Mouse (Mus musculus): ENCODE results near the gene Slfn3. TPM values are rescaled to one million over a fixed set of nuclear protein-coding genes. Genes with fewer than 3 reads are reported as not detected.
A peak's percentile ranks its signal among the peaks of the same experiment; 100 is the strongest.
"Not testable (repeated sequence)": the region's sequence is repeated elsewhere in the genome, so short reads cannot be mapped to it uniquely, and the experiment has no call there.

The Slfn3 gene
- total RNA-seq (2021) = under 1 TPM; 0.26 to 0.32 TPM
- long read RNA-seq, experiment 1 = 0 reads
- long read RNA-seq, experiment 2 = 0 reads

DNA sequence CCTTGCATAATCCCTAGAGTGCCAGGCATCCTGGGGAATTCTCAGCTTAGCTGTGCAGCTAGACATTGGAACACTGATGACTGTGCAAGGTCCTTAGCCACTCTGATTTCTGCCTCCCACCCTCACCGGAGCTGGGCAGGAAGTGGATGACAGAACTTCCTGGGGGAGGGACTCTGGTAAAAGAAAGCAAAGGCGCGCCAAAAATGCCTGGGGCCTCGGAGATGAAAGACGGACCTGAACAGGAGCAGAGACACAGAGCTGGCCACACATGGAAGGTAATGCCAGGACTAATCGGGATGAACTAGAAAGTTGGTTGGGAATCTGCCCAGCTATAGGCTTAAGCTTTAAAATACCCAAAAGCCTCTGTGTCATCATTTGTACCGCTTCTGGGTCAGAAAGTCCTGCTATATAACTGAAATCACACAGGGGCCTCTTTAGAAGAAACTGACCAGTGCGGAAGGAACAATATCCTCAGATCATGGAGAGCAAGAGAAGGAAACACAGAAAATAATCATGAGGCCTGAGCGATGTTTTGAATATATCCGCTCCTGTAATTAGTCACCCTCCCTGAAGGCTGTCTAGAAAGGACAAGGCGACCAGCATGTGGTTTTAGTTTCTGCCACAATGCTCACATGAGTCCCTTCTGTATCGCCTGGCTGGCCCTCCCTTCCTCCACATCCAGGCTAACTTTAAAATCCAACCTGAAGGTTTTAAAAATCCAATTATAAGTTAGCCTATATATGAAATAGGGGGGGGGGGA, at the start of gene Slfn3:
Gene Slfn3 (plus strand): TSS at position 197 of the 760 bp plus-strand sequence.
- DNase-seq (ENCODE audit: low spot score in 2 of 2) = no peak

GRCm38 (mm10) chr11:83148939-83149338, 42.2 kb upstream of the Slfn3 start:
- DNase-seq (ENCODE audit: low spot score in 2 of 2) = not testable (repeated sequence)

GRCm38 (mm10) chr11:83174948-83175539, 16.1 kb upstream of the Slfn3 start, which contains the start of gene Slfn4:
TSS of gene Slfn4 (plus strand) at chr11:83175186.
- DNase-seq (ENCODE audit: low spot score in 2 of 2) = no peak

- DNase-seq (ENCODE audit: low spot score in 2 of 2) = peak in 1 of 2 experiments; percentile 20
Measured at GRCm38 (mm10) chr11:83192001-83192400, 871 bp downstream of the Slfn3 start.

GRCm38 (mm10) chr11:83205002-83205401, 13.9 kb downstream of the Slfn3 start:
- DNase-seq (ENCODE audit: low spot score in 2 of 2) = no peak

DNA sequence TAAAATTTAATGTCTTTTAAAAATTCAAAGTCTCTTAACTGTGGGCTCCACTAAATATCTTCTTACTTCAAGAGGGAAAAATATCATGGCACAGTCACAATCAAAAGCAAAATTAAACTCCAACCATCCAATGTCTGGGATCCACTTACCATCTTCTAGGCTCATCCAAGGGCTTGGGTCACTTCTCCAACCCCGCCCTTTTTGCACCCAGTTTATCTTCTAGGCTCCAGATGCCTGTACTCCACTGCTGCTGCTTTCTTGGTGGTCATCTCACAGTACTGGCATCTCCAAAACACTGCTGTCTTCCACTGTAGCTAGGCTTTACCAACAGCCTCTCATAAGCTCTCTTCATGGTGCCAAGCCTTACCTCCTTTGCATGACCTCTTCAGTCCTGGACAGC, 25.0 kb downstream of the Slfn3 start:
- no peak for DNase-seq (ENCODE audit: low spot score in 2 of 2)

DNA sequence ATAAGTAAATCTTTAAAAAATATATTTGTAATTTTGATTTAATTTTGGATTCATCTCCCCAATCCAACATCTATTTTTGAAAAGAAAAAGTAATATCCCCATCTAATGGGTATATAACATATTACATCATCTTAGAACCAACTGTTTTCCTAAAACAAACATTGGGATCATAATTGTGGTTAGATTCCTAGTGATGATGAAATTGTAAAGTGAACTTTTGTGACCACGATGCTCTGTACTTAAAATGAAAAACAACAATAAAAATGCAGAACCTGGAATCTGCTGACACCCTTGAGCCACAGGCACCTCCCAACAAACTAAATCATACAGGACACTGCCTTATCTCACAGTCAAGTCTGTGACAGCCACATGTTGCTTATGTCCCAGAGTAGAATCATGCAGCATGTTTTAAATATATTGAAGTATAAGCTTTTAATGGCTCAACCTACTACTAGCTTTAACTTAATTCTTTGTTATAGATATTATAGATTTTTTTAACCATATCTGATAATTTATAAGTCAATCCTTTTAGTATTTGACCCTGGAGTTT, 30.3 kb downstream of the Slfn3 start:
- no peak for DNase-seq (ENCODE audit: low spot score in 2 of 2)

GRCm38 (mm10) chr11:83223367-83223766, 32.2 kb downstream of the Slfn3 start:
- DNase-seq (ENCODE audit: low spot score in 2 of 2) = no peak

DNA sequence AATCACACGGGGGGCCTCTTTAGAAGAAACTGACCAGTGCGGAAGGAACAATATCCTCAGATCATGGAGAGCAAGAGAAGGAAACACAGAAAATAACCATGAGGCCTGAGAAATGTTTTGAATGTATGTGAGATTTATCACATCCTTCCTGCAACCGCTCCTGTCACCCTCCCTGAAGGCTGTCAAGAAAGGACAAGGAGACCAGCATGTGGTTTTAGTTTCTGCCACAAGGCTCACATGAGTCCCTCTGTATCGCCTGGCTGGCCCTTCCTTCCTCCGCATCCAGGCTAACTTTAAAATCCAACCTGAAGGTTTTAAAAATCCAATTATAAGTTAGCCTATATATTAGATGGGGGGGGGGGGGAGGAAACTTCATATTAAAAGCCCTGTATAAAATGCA, 32.7 kb downstream of the Slfn3 start:
- DNase-seq (ENCODE audit: low spot score in 2 of 2) = not testable (repeated sequence)

GRCm38 (mm10) chr11:83224217-83224616, 33.1 kb downstream of the Slfn3 start:
- no peak for DNase-seq (ENCODE audit: low spot score in 2 of 2)

GRCm38 (mm10) chr11:83224750-83225149, 33.6 kb downstream of the Slfn3 start:
- DNase-seq (ENCODE audit: low spot score in 2 of 2) = no peak

- no peak for DNase-seq (ENCODE audit: low spot score in 2 of 2)
Measured at GRCm38 (mm10) chr11:83225371-83225960, 34.3 kb downstream of the Slfn3 start.

- DNase-seq (ENCODE audit: low spot score in 2 of 2) = no peak
Measured at GRCm38 (mm10) chr11:83227926-83228723, 37.0 kb downstream of the Slfn3 start.

DNA sequence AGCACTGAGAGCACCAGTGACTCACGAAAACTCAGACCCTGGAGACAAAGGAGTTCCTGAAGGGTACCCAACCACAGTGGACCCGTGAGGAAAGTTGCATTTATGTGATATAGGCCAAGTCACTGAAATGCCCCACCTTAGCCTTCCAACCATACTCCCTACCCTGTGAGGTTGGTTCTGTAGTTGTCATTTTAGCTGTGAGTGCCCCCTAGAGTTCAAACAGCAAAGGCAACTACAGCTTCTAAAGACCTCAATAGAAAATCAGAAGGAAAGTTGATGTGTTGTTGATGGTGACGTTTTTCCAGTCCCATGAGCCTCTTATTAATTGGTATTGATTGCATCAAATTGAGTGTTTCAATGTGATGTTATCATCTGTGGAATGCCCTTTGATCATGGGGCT, 39.8 kb downstream of the Slfn3 start:
- DNase-seq (ENCODE audit: low spot score in 2 of 2) = no peak

DNA sequence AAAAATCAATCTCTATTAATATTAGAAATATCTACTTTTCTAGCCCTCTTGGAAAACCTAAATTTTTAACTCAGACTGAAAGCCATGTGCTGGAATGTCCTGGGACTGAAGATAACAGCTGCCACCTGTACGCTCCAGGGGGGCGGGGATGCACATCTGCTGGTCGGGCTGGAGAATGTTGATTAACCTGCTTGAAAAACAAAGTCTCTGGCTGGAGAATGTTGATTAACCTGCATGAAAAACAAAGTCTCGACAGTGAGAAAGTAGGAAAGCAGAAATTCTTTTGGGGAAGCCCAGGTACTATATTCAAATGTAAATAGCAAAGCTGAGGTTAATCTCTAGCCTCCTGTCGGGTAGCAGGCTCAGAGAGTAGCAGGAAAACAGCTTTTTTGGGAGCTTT, 42.5 kb downstream of the Slfn3 start:
- DNase-seq (ENCODE audit: low spot score in 2 of 2) = not testable (repeated sequence)

GRCm38 (mm10) chr11:83237390-83237789, 46.3 kb downstream of the Slfn3 start:
- not testable (repeated sequence) for DNase-seq (ENCODE audit: low spot score in 2 of 2)

- no peak for DNase-seq (ENCODE audit: low spot score in 2 of 2)
Measured at GRCm38 (mm10) chr11:83238389-83238788, 47.3 kb downstream of the Slfn3 start.

- DNase-seq (ENCODE audit: low spot score in 2 of 2) = no peak
Measured at GRCm38 (mm10) chr11:83239811-83240210, 48.7 kb downstream of the Slfn3 start.

DNA sequence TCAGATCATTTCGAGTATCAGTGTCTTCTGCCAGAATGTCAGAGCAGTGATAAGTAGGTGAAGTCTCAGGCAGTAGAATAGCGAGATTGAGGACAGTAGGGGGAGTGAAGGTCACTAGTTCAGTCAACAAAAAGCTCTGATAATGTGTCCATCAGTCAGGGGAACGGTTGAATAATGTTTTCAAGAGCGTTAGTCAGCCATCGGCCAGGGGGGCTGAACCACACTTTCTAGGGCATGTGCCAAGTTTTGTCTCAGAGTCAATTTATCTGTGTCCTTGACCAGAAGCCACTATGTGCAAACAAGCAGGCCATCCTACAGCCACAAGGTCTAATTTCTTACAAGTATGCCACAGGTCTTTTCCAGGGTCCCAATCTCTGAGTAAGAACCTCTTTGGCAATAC, 66.1 kb downstream of the Slfn3 start:
- not testable (repeated sequence) for DNase-seq (ENCODE audit: low spot score in 2 of 2)

DNA sequence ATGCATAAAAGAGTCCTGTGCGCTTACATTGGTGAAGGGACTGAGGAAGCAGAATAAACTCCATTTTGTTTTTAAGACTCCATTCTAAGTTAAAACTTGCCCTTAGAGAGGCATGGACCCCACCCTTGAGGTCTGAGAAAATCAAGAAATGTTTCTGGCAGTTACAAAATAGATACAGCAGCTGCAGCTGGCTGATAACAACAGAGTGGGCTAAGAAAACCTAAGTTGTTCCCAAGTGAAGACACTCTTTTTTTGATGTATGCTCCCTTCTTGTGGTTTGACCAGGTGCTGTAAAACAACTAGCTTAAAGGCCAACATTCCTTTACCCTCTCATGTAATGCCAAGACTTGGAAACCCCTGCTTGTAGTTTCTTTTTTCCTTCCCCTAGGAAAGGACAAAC, 71.5 kb downstream of the Slfn3 start:
- DNase-seq (ENCODE audit: low spot score in 2 of 2) = no peak

DNA sequence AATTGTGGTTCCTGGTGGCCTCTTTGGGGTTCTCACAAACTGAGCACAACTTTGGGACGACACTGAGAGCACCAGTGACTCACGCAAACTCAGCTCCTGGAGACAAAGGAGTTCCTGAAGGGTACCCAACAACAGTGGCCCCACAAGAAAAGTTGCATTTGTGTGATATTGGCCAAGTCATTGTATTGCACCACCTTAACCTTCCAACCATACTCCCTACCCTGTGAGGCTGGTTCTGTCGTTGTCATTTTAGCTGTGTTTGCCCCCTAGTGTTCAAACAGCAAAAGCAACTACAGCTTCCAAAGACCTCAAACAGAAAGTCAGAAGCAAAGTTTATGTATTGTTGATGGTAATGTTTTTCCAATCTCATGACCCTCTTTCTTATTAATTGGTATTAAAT, 72.0 kb downstream of the Slfn3 start:
- DNase-seq (ENCODE audit: low spot score in 2 of 2) = no peak
